ENCODE assay signal across 31 mouse cellular contexts in genomic region chr13:34157596-34158157, GRCm38 (mm10). TPM values are rescaled to one million over a fixed set of nuclear protein-coding genes. Genes with fewer than 3 reads are reported as not detected.
DNase-seq lines count a peak whose midpoint lies in the region; ATAC-seq and TF ChIP-seq lines count a peak whose summit lies in the region.
"Had no signal": no experiment of that assay in that cellular context is flagged by ENCODE, and none has a peak within 500 bp of the region (broad histone marks: within the 10 kb centered on the region; RNA-seq: fewer than 3 reads in every experiment).

No protein-coding gene starts in this region.

- peak; percentile 54 for TF ChIP-seq CTCF in forebrain, postnatal 0 days (IDR thresholded peaks at IDR 0.05; ENCODE audit: low read depth)
- TF ChIP-seq CTCF in hindbrain, postnatal 0 days (IDR thresholded peaks at IDR 0.05; ENCODE audit: low read depth) = peak; percentile 34; the same call in 1 of the 2 replicates
- TF ChIP-seq CTCF in lung, postnatal 0 days (IDR thresholded peaks at IDR 0.05) = peak; percentile 28; the same call in 1 of the 2 replicates

- no peak for DNase-seq in forebrain, postnatal 0 days
- DNase-seq in hindbrain, postnatal 0 days (ENCODE audit: low spot score) = no peak
- DNase-seq in lung, postnatal 0 days (ENCODE audit: low spot score) = no peak
- no peak for DNase-seq in lung, adult 18-20 months
- no peak for DNase-seq in Muller cell, postnatal 12 days (ENCODE audit: inconsistent ontology term)
- DNase-seq: adrenal gland, postnatal 36 days; cerebellum, adult 18-20 months; cerebellum, postnatal 10 days; gastrocnemius, postnatal 25 days; heart, adult 18-20 months; kidney, adult 8-10 months; kidney, postnatal 10 days; left cerebral cortex, postnatal 4 days; liver, postnatal 0 days; lung, postnatal 10 days; retina, postnatal 1 day; right cerebral cortex, postnatal 14 days; thymus, postnatal 14 days had no signal

- no peak overlapping the region for H3K4me2 ChIP-seq in forebrain, postnatal 0 days (ENCODE audit: low read depth)
- no peak overlapping the region for H3K4me2 ChIP-seq in forebrain, embryonic 15.5 days (replicated peaks)
- no peak overlapping the region for H3K4me2 ChIP-seq in hindbrain, postnatal 0 days (ENCODE audit: low read depth, low read length)
- no peak overlapping the region for H3K4me2 ChIP-seq in hindbrain, embryonic 13.5 days
- no peak overlapping the region for H3K4me2 ChIP-seq in lung, postnatal 0 days (replicated peaks; ENCODE audit: low read depth, low read length)
- H3K4me2 ChIP-seq: heart, embryonic 12.5 days; hindbrain, embryonic 15.5 days; liver, embryonic 12.5 days; midbrain, embryonic 13.5 days; neural tube, embryonic 15.5 days; stomach, embryonic 15.5 days had no signal

- no peak overlapping the region for H3K4me3 ChIP-seq in forebrain, postnatal 0 days (ENCODE audit: low read depth, low read length)
- no peak overlapping the region for H3K4me3 ChIP-seq in forebrain, embryonic 15.5 days
- no peak overlapping the region for H3K4me3 ChIP-seq in hindbrain, postnatal 0 days (ENCODE audit: low read length)
- H3K4me3 ChIP-seq in hindbrain, embryonic 13.5 days = no peak overlapping the region
- H3K4me3 ChIP-seq in lung, postnatal 0 days (ENCODE audit: low read depth, low read length) = no peak overlapping the region
- H3K4me3 ChIP-seq: erythroblast, embryonic 14.5 days; heart, embryonic 12.5 days; hindbrain, embryonic 15.5 days; liver, embryonic 12.5 days; midbrain, embryonic 13.5 days; neural tube, embryonic 15.5 days; stomach, embryonic 15.5 days had no signal

- WGBS in forebrain, postnatal 0 days = 81% methylated on average over 3 of the region's 3 CpGs
- 89% methylated on average over 3 of the region's 3 CpGs for WGBS in forebrain, embryonic 15.5 days
- 82% methylated on average over 3 of the region's 3 CpGs for WGBS in hindbrain, postnatal 0 days
- WGBS in hindbrain, embryonic 13.5 days = 91% methylated on average over 3 of the region's 3 CpGs
- 84% methylated on average over 3 of the region's 3 CpGs for WGBS in lung, postnatal 0 days

- no peaks in the 10 kb centered on the region for H3K27me3 ChIP-seq in forebrain, postnatal 0 days (ENCODE audit: insufficient read depth, low read length)
- H3K27me3 ChIP-seq in forebrain, embryonic 15.5 days = no peaks in the 10 kb centered on the region
- no peaks in the 10 kb centered on the region for H3K27me3 ChIP-seq in hindbrain, postnatal 0 days (ENCODE audit: insufficient read depth, low read length)
- no peaks in the 10 kb centered on the region for H3K27me3 ChIP-seq in hindbrain, embryonic 13.5 days
- H3K27me3 ChIP-seq in lung, postnatal 0 days (replicated peaks; ENCODE audit: insufficient read depth, low read length) = no peaks in the 10 kb centered on the region
- H3K27me3 ChIP-seq: heart, embryonic 12.5 days; hindbrain, embryonic 15.5 days; liver, embryonic 12.5 days; midbrain, embryonic 13.5 days; neural tube, embryonic 15.5 days; stomach, embryonic 15.5 days had no signal

- TF ChIP-seq EP300 in lung, postnatal 0 days (IDR thresholded peaks at IDR 0.05) = no peak

- no peak for ATAC-seq in forebrain, postnatal 0 days
- ATAC-seq in forebrain, embryonic 15.5 days (replicated peaks) = no peak
- ATAC-seq in hindbrain, postnatal 0 days = no peak
- no peak for ATAC-seq in hindbrain, embryonic 13.5 days (ENCODE audit: low FRiP score)
- ATAC-seq in lung, postnatal 0 days = no peak
- ATAC-seq: liver, embryonic 12.5 days; liver, postnatal 0 days; midbrain, embryonic 13.5 days had no signal

- no peak overlapping the region for H3K9ac ChIP-seq in forebrain, postnatal 0 days
- no peak overlapping the region for H3K9ac ChIP-seq in forebrain, embryonic 15.5 days (replicated peaks)
- no peak overlapping the region for H3K9ac ChIP-seq in hindbrain, postnatal 0 days (replicated peaks; ENCODE audit: low read length)
- no peak overlapping the region for H3K9ac ChIP-seq in hindbrain, embryonic 13.5 days
- no peak overlapping the region for H3K9ac ChIP-seq in lung, postnatal 0 days (replicated peaks; ENCODE audit: low read depth)
- H3K9ac ChIP-seq: heart, embryonic 12.5 days; hindbrain, embryonic 15.5 days; liver, embryonic 12.5 days; liver, postnatal 0 days; midbrain, embryonic 13.5 days; neural tube, embryonic 15.5 days; stomach, embryonic 15.5 days had no signal

- H3K36me3 ChIP-seq in forebrain, postnatal 0 days (ENCODE audit: insufficient read depth) = no peaks in the 10 kb centered on the region
- H3K36me3 ChIP-seq in forebrain, embryonic 15.5 days = no peaks in the 10 kb centered on the region
- no peaks in the 10 kb centered on the region for H3K36me3 ChIP-seq in hindbrain, postnatal 0 days (ENCODE audit: insufficient read depth, low read length)
- H3K36me3 ChIP-seq in hindbrain, embryonic 13.5 days = no peaks in the 10 kb centered on the region
- H3K36me3 ChIP-seq in lung, postnatal 0 days (ENCODE audit: insufficient read depth, low read length) = no peaks in the 10 kb centered on the region
- H3K36me3 ChIP-seq: heart, embryonic 12.5 days; hindbrain, embryonic 15.5 days; liver, embryonic 12.5 days; midbrain, embryonic 13.5 days; neural tube, embryonic 15.5 days; stomach, embryonic 15.5 days had no signal

- H3K27ac ChIP-seq in forebrain, postnatal 0 days (ENCODE audit: low read depth, low read length) = no peak overlapping the region
- H3K27ac ChIP-seq in forebrain, embryonic 15.5 days (replicated peaks) = no peak overlapping the region
- H3K27ac ChIP-seq in hindbrain, postnatal 0 days = 0 out of 2 replicates have a peak overlapping the region, but pooled peaks have one; percentile 23
- no peak overlapping the region for H3K27ac ChIP-seq in hindbrain, embryonic 13.5 days
- H3K27ac ChIP-seq in lung, postnatal 0 days (ENCODE audit: low read length) = no peak overlapping the region
- H3K27ac ChIP-seq: liver, embryonic 12.5 days; macrophage; midbrain, embryonic 13.5 days; stomach, embryonic 15.5 days had no signal

- H3K4me1 ChIP-seq in forebrain, postnatal 0 days (ENCODE audit: insufficient read depth) = peaks cover 13% of the 10 kb centered on the region
- peaks cover 34% of the 10 kb centered on the region for H3K4me1 ChIP-seq in forebrain, embryonic 15.5 days
- peaks cover 11% of the 10 kb centered on the region for H3K4me1 ChIP-seq in hindbrain, postnatal 0 days (ENCODE audit: insufficient read depth, low read length)
- peaks cover 28% of the 10 kb centered on the region for H3K4me1 ChIP-seq in hindbrain, embryonic 13.5 days (replicated peaks)
- no peaks in the 10 kb centered on the region for H3K4me1 ChIP-seq in lung, postnatal 0 days (ENCODE audit: insufficient read depth, low read depth, low read length)

- H3K9me3 ChIP-seq in forebrain, postnatal 0 days (ENCODE audit: low read length) = no peaks in the 10 kb centered on the region
- H3K9me3 ChIP-seq in forebrain, embryonic 15.5 days = no peaks in the 10 kb centered on the region
- H3K9me3 ChIP-seq in hindbrain, postnatal 0 days (ENCODE audit: low read length) = no peaks in the 10 kb centered on the region
- no peaks in the 10 kb centered on the region for H3K9me3 ChIP-seq in hindbrain, embryonic 13.5 days
- H3K9me3 ChIP-seq in lung, postnatal 0 days (ENCODE audit: low read length) = no peaks in the 10 kb centered on the region
- H3K9me3 ChIP-seq: heart, embryonic 12.5 days; hindbrain, embryonic 15.5 days; liver, embryonic 12.5 days; midbrain, embryonic 13.5 days; neural tube, embryonic 15.5 days; stomach, embryonic 15.5 days had no signal

RNA-seq across cellular contexts. Expression of gene Psmg4, which starts 5.1 kb away (rescaled TPM):
- 56.6 and 108 TPM in 2 replicates for total RNA-seq in forebrain, postnatal 0 days (2014; rRNA removed)
- 99.0 and 150 TPM in 2 replicates for polyA plus RNA-seq in forebrain, postnatal 0 days (2015; fragmentation: Nextera tagmentation; extraction: Ambion mirVana)
- 97.3 and 105 TPM in 2 replicates for polyA plus RNA-seq in forebrain, embryonic 15.5 days (2015; fragmentation: Nextera tagmentation; extraction: Ambion mirVana)
- total RNA-seq in hindbrain, postnatal 0 days (2014; rRNA removed) = 41.6 and 75.9 TPM in 2 replicates
- 88.5 and 92.0 TPM in 2 replicates for polyA plus RNA-seq in hindbrain, postnatal 0 days (2015; fragmentation: Nextera tagmentation; extraction: Ambion mirVana)
- polyA plus RNA-seq in hindbrain, embryonic 13.5 days (2015; fragmentation: Nextera tagmentation; extraction: Ambion mirVana) = 87.0 and 94.4 TPM in 2 replicates
- polyA plus RNA-seq in lung, postnatal 0 days (2015; fragmentation: Nextera tagmentation; extraction: Ambion mirVana) = 50.1 and 50.2 TPM in 2 replicates

RNA-seq across cellular contexts. Expression of gene Tubb2b, which starts 27.4 kb away (rescaled TPM):
- total RNA-seq in forebrain, postnatal 0 days (2014; rRNA removed) = 5,538 and 5,638 TPM in 2 replicates
- polyA plus RNA-seq in forebrain, postnatal 0 days (2015; fragmentation: Nextera tagmentation; extraction: Ambion mirVana) = 1,072 and 1,153 TPM in 2 replicates
- 920 and 926 TPM in 2 replicates for polyA plus RNA-seq in forebrain, embryonic 15.5 days (2015; fragmentation: Nextera tagmentation; extraction: Ambion mirVana)
- total RNA-seq in hindbrain, postnatal 0 days (2014; rRNA removed) = 4,422 and 4,857 TPM in 2 replicates
- 709 and 787 TPM in 2 replicates for polyA plus RNA-seq in hindbrain, postnatal 0 days (2015; fragmentation: Nextera tagmentation; extraction: Ambion mirVana)
- 795 and 852 TPM in 2 replicates for polyA plus RNA-seq in hindbrain, embryonic 13.5 days (2015; fragmentation: Nextera tagmentation; extraction: Ambion mirVana)
- polyA plus RNA-seq in lung, postnatal 0 days (2015; fragmentation: Nextera tagmentation; extraction: Ambion mirVana) = 6.0 and 7.5 TPM in 2 replicates
- total RNA-seq: common myeloid progenitor, adult 5-6 weeks; hematopoietic stem cell, adult 5-6 weeks; megakaryocyte-erythroid progenitor cell, adult 5-6 weeks had no signal

Comparison
In these comparisons a context has a peak if more than half of its experiments do, and no peak if none do; other contexts are left out.
1. RNA of gene Tubb2b, which starts 27.4 kb away (polyA plus RNA-seq): 1,072 to 1,153 TPM in forebrain, postnatal 0 days, 920 to 926 TPM in forebrain, embryonic 15.5 days, 795 to 852 TPM in hindbrain, embryonic 13.5 days and 709 to 787 TPM in hindbrain, postnatal 0 days; 6.0 to 7.5 TPM in lung, postnatal 0 days; every median in the first group is over 10 times any median in the second.
2. Peak in every context shown above with its lines, with median percentiles within 50 percentile points of each other: CTCF ChIP-seq.